Mouse (Mus musculus): ENCODE measurements around the gene Ugt1a6a. TPM values are rescaled to one million over a fixed set of nuclear protein-coding genes. Genes with fewer than 3 reads are reported as not detected.

Ugt1a6a gene
- polyA plus RNA-seq, 1 experiment, result 34.0 TPM

GRCm38 (mm10) chr1:88212341-88213045, 77.9 kb downstream of the Ugt1a6a start:
- TF ChIP-seq POLR2A (IDR thresholded peaks at IDR 0.05; ENCODE audit: borderline replicate concordance, low read depth, low read length) (no peak), CTCF (IDR thresholded peaks at IDR 0.05; ENCODE audit: low read depth, low read length) (no peak)
- Histone ChIP-seq H3K4me3 (ENCODE audit: insufficient read depth, low read length) (no peak overlapping the region), H3K27ac (ENCODE audit: insufficient read depth, low read depth, low read length) (no peak overlapping the region), H3K4me1 (ENCODE audit: control insufficient read depth, insufficient read depth, low read length) (no peaks in the 10 kb centered on the region)

- TF ChIP-seq CTCF (IDR thresholded peaks at IDR 0.05; ENCODE audit: low read depth, low read length) (no peak), POLR2A (IDR thresholded peaks at IDR 0.05; ENCODE audit: borderline replicate concordance, low read depth, low read length) (no peak)
- Histone ChIP-seq H3K4me1 (ENCODE audit: control insufficient read depth, insufficient read depth, low read length) (no peaks in the 10 kb centered on the region), H3K4me3 (ENCODE audit: insufficient read depth, low read length) (no peak overlapping the region), H3K27ac (ENCODE audit: insufficient read depth, low read depth, low read length) (no peak overlapping the region)
Measured at GRCm38 (mm10) chr1:88213061-88213460, 78.5 kb downstream of the Ugt1a6a start.

GRCm38 (mm10) chr1:88213766-88214461, 79.3 kb downstream of the Ugt1a6a start:
- no peak overlapping the region for H3K4me3 ChIP-seq (ENCODE audit: insufficient read depth, low read length)
- TF ChIP-seq CTCF (IDR thresholded peaks at IDR 0.05; ENCODE audit: low read depth, low read length), result no peak
- no peak for TF ChIP-seq POLR2A (IDR thresholded peaks at IDR 0.05; ENCODE audit: borderline replicate concordance, low read depth, low read length)
- no peak overlapping the region for H3K27ac ChIP-seq (ENCODE audit: insufficient read depth, low read depth, low read length)
- no peaks in the 10 kb centered on the region for H3K4me1 ChIP-seq (ENCODE audit: control insufficient read depth, insufficient read depth, low read length)

- Histone ChIP-seq H3K4me1 (ENCODE audit: control insufficient read depth, insufficient read depth, low read length) (no peaks in the 10 kb centered on the region), H3K4me3 (ENCODE audit: insufficient read depth, low read length) (no peak overlapping the region), H3K27ac (ENCODE audit: insufficient read depth, low read depth, low read length) (no peak overlapping the region)
- no peak for TF ChIP-seq CTCF (IDR thresholded peaks at IDR 0.05; ENCODE audit: low read depth, low read length)
- TF ChIP-seq POLR2A (IDR thresholded peaks at IDR 0.05; ENCODE audit: borderline replicate concordance, low read depth, low read length), result no peak
Measured at GRCm38 (mm10) chr1:88214462-88214952, 79.9 kb downstream of the Ugt1a6a start.

- no peaks in the 10 kb centered on the region for H3K4me1 ChIP-seq (ENCODE audit: control insufficient read depth, insufficient read depth, low read length)
- H3K27ac ChIP-seq (ENCODE audit: insufficient read depth, low read depth, low read length), result no peak overlapping the region
- no peak overlapping the region for H3K4me3 ChIP-seq (ENCODE audit: insufficient read depth, low read length)
- TF ChIP-seq CTCF (IDR thresholded peaks at IDR 0.05; ENCODE audit: low read depth, low read length) (no peak), POLR2A (IDR thresholded peaks at IDR 0.05; ENCODE audit: borderline replicate concordance, low read depth, low read length) (no peak)
Measured at GRCm38 (mm10) chr1:88215466-88216380, 81.1 kb downstream of the Ugt1a6a start.

GRCm38 (mm10) chr1:88216551-88216950, 81.9 kb downstream of the Ugt1a6a start:
- TF ChIP-seq POLR2A (IDR thresholded peaks at IDR 0.05; ENCODE audit: borderline replicate concordance, low read depth, low read length) (no peak), CTCF (IDR thresholded peaks at IDR 0.05; ENCODE audit: low read depth, low read length) (no peak)
- Histone ChIP-seq H3K27ac (ENCODE audit: insufficient read depth, low read depth, low read length) (no peak overlapping the region), H3K4me3 (ENCODE audit: insufficient read depth, low read length) (no peak overlapping the region), H3K4me1 (ENCODE audit: control insufficient read depth, insufficient read depth, low read length) (no peaks in the 10 kb centered on the region)

- Histone ChIP-seq H3K4me1 (ENCODE audit: control insufficient read depth, insufficient read depth, low read length) (no peaks in the 10 kb centered on the region), H3K4me3 (ENCODE audit: insufficient read depth, low read length) (no peak overlapping the region), H3K27ac (ENCODE audit: insufficient read depth, low read depth, low read length) (no peak overlapping the region)
- TF ChIP-seq CTCF (IDR thresholded peaks at IDR 0.05; ENCODE audit: low read depth, low read length), result no peak
- TF ChIP-seq POLR2A (IDR thresholded peaks at IDR 0.05; ENCODE audit: borderline replicate concordance, low read depth, low read length), result no peak
Measured at GRCm38 (mm10) chr1:88217144-88217543, 82.5 kb downstream of the Ugt1a6a start.

- Histone ChIP-seq H3K4me1 (ENCODE audit: control insufficient read depth, insufficient read depth, low read length) (no peaks in the 10 kb centered on the region), H3K4me3 (ENCODE audit: insufficient read depth, low read length) (no peak overlapping the region)
- TF ChIP-seq CTCF (IDR thresholded peaks at IDR 0.05; ENCODE audit: low read depth, low read length) (no peak), POLR2A (IDR thresholded peaks at IDR 0.05; ENCODE audit: borderline replicate concordance, low read depth, low read length) (no peak)
Measured at GRCm38 (mm10) chr1:88217576-88217975, 83.0 kb downstream of the Ugt1a6a start.

GRCm38 (mm10) chr1:88218051-88218450, 83.4 kb downstream of the Ugt1a6a start:
- TF ChIP-seq POLR2A (IDR thresholded peaks at IDR 0.05; ENCODE audit: borderline replicate concordance, low read depth, low read length), result no peak
- no peak for TF ChIP-seq CTCF (IDR thresholded peaks at IDR 0.05; ENCODE audit: low read depth, low read length)
- H3K4me1 ChIP-seq (ENCODE audit: control insufficient read depth, insufficient read depth, low read length), result no peaks in the 10 kb centered on the region
- no peak overlapping the region for H3K27ac ChIP-seq (ENCODE audit: insufficient read depth, low read depth, low read length)
- H3K4me3 ChIP-seq (ENCODE audit: insufficient read depth, low read length), result no peak overlapping the region

More at GRCm38 (mm10) chr1:88217576-88217975, 83.0 kb downstream of the Ugt1a6a start:
- no peak overlapping the region for H3K27ac ChIP-seq (ENCODE audit: insufficient read depth, low read depth, low read length)

Data from bone marrow macrophage, adult 2 months (primary cell).